Mouse (Mus musculus) spleen, postnatal 10 days (tissue): ENCODE measurements around the gene Rabif.
"Not testable (repeated sequence)": the region's sequence is repeated elsewhere in the genome, so short reads cannot be mapped to it uniquely, and the experiment has no call there.

Experiments
- DNase-seq, 2 experiments: peaks; one replicate each; pipeline ENCODE4 v3.0.0; 2021 to 2022; ENCODE audit warnings: low spot score in 2 of 2

Gene Rabif

DNA sequence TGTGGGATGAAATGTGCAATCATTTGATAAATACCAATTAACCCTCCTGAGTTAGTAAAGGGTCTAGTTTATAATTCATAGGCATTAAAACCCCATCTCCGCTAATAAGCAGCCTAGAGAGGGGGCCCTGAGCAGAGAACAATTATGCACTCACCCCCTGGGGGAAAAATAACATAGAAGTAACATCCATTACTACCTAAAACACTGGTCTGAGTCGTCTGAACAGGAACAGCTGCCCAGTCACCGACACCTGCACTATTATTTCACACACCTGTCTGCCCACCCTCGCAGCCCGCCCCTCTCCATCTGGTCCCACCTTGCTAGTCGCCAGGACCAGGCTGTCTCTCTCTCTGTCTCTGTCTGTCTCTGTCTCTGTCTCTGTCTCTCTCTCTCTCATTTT is 18.1 kb downstream of the Rabif start:
- no peak for DNase-seq

GRCm38 (mm10) chr1:134513312-134513860 is 18.9 kb downstream of the Rabif start:
- DNase-seq = no peak

DNA sequence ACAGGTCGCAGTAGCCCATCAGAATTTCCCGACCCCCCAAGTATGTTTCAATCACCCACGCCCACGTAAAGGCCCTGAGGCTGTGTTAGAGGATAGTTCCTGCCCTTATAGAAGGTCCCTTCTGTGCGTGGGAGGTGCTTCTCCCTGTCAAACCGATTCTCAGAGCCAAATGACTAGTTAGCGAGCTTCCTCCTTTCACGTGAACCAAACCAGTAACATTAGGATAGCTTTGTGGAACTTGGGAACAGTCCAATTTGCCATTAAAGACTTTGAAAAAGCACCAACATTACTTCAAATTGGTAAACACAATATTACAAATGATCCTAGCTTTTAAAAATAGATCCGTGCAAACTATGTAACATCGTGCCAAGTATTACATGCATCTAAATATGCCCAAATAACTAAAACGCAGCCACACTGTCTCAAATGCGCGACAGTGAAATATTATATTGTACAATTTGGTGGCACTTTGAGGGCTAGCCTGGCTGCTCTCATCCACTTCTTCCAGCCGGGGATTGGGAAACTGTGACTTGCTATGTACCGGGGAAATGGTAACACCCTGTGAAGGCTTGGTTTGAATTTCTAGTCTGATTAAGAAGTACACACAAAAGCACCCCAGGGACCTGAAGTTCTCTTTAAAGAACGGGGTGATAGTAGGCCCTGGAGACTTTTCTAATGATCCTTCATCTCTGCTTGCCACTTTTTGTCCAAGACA is 19.6 kb downstream of the Rabif start:
- no peak for DNase-seq

- no peak for DNase-seq
Observed at GRCm38 (mm10) chr1:134515891-134516290, 21.4 kb downstream of the Rabif start.

GRCm38 (mm10) chr1:134516491-134517198 is 22.2 kb downstream of the Rabif start:
- DNase-seq = no peak

GRCm38 (mm10) chr1:134517841-134518240 is 23.4 kb downstream of the Rabif start:
- not testable (repeated sequence) for DNase-seq

GRCm38 (mm10) chr1:134518677-134519076 is 24.2 kb downstream of the Rabif start:
- DNase-seq = peak; percentile 75 to 89

- DNase-seq = not testable (repeated sequence)
Observed at GRCm38 (mm10) chr1:134519201-134519600, 24.8 kb downstream of the Rabif start.

DNA sequence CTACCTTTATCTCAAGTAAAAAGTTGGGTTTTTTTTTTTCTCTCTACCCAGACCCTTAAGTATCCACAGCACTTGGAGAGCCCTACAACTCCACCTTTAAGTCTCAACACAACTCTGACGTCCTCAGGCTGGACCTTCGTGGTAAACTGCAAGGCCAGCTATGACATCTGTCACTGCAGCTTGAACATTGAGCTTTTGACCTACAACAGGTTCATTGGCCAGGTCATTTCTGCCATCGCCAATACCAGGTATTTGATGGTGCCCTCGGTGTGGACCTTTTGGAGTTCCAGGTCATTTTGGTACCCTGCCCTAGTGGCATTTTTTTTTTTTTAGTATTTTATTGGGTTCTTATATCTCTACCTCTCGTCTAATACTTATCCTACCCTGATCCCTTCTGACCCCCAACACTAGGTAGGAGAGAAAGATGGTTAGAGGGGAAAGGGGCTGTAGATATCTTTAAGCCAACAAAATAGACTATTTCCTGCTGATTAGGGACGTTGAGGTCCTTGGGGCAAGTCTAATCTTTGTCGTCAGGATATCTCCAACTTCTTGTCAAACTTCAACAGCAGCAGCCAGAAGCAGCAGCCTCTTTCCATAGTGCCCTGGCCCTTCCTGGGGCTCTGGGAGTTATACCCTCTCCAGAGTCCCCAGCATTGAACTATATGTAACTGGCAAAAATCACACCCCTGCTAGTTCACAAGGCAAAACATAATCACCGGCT is 25.7 kb downstream of the Rabif start:
- DNase-seq = no peak

DNA sequence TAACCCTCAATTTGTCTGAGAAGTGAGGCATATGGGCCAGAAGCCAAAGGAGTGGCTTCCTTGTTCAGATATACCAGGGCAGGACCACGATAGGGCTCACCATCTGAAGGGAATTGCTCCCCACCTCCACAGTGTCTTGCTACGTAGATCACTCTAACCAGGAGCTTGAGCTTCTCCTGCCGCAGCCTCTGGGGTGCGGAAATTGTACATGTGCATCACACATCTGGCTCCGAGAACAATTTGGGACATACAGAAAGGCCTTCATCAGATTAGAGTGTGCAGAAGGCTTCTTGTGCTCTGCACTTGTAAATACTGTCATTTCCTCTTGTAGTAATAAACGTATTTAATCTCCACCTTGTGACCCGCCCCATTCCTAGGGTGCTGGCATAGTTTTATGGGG is 26.7 kb downstream of the Rabif start:
- no peak for DNase-seq

- DNase-seq = no peak
Observed at GRCm38 (mm10) chr1:134522325-134522724, 27.9 kb downstream of the Rabif start.

DNA sequence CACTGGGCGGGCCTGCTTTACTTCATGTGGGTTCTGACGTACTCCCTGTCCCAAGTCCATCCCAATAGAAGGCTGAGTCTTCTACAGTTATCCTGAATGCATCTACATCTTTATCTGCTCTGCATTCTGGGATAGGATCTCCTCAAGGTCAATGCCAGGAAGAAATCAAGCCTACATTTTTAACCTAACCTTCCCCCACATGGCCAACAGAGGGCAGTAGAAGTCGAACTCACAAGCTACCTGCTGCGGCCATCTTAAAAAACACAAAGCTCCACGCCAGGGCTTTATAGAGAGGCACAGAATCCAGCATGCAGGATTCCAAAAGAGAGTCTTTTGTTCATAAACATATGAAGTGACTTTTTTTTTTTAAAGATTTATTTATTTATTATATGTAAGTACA is 30.0 kb downstream of the Rabif start:
- peak in 1 of 2 experiments; percentile 52 for DNase-seq

DNA sequence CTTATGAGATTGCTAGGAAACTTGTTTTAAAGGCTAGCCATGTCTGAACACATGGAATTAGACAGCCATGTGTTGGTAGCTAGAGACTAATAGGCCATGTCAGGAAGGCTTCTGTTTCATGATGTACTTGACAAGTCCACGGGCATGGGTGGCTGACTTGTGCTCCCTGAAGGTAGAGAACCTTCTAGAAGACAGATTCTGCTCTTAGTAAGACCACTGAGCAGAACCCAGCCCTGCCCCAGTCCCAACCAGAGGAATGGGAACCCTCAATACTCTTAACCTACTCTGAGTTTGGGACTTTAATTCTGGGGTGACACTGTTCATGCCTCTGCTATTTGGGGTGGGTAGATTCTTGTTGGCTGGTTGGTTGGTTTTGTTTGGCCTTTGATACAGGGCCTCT is 30.6 kb downstream of the Rabif start:
- no peak for DNase-seq

DNA sequence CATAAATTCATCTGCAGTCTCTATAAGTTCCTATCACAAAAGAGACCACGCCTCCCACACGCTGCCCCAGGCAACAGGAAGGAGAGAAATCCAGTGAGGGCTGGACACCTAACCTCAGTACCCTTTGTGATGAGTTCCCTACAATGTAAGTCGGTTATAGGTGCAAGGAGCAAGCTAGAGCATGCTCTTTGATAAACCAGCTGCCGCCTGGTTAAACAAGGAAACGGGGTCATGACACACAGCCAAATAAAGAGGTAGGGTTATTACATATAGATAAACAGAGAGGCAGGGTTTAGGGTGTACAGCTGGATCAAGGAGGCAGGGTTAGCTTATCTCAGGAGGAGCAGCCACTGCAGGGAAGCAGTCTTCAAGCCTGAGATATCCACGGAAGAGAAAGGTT is 32.3 kb downstream of the Rabif start:
- peak; percentile 62 to 63 for DNase-seq

GRCm38 (mm10) chr1:134530618-134531017 is 36.2 kb downstream of the Rabif start:
- no peak for DNase-seq

DNA sequence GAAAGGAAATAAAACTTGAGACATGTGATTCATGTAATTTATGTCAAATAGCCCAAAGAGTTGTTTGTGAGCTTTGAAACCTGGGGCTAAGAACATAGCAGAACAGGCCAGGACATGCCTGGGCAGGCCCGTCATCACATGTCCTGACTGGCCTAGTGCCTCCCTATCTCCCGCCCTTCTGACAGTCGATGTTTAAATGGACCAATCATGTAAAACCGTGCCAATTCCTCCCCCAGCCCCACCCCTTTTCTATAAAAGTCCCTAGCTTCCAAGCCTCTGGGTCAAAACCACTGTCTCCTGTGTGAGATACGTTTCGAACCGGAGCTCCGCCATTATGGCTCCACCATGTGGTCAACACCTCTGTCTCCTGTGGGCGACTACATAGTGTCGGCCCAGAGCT is 39.3 kb downstream of the Rabif start:
- not testable (repeated sequence) for DNase-seq

- DNase-seq = no peak
Observed at GRCm38 (mm10) chr1:134535054-134535453, 40.6 kb downstream of the Rabif start.

GRCm38 (mm10) chr1:134535513-134535912 is 41.1 kb downstream of the Rabif start:
- DNase-seq = no peak

- DNase-seq = no peak
Observed at GRCm38 (mm10) chr1:134540610-134541009, 46.2 kb downstream of the Rabif start.

- DNase-seq = no peak
Observed at GRCm38 (mm10) chr1:134548231-134548630, 53.8 kb downstream of the Rabif start.

GRCm38 (mm10) chr1:134549632-134550132 is 55.2 kb downstream of the Rabif start, which contains the start of gene Mgat4e:
Gene Mgat4e, minus strand, starts transcription at chr1:134549682.
- no peak for DNase-seq

DNA sequence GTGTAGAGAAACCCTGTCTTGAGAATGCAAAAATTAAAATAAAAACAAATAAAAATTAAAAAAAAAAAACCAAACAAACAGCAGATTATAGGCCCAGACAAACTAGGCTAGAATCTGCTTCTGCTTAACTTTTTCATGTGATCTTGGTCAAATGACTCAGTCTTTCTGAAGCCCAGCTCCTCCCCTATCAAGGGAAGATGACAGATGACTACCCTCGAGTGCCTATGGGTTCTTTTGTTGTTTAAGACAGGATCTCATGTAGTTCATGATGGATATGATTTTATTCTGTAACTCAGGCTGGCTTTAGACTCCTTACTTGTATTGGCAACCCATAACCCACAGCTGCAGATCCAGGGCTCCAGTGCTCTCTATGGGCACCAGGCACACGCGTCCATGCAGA is 57.4 kb downstream of the Rabif start:
- DNase-seq = no peak
